Comparison of ENCODE assay signal across 10 mouse cellular contexts in the genomic region with DNA sequence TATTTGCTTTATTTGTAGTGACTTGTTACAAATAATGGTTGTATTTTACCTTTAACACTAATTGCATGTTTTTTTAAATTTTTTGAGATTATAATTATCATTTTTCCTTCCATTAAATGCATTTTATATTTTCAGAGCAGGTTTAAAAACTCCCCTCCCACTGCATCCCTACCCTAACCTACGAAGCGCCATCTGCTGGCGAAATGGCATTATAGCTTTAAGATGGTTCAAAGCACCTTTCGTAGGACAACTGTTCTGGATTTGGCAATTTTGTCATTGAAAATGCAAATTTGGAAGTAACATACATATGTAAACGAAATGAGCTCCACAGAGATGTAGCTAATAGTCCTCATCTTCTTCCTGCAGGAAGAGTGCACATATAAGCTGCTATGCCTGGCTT. TPM values are rescaled to one million over a fixed set of nuclear protein-coding genes. Genes with fewer than 3 reads are reported as not detected.
DNase-seq lines count a peak whose midpoint lies in the region; ATAC-seq and TF ChIP-seq lines count a peak whose summit lies in the region.
"Had no signal": no experiment of that assay in that cellular context is flagged by ENCODE, and none has a peak within 500 bp of the region (broad histone marks: within the 10 kb centered on the region; RNA-seq: fewer than 3 reads in every experiment).

No protein-coding gene starts in this region.

- H3K27me3 ChIP-seq in heart, postnatal 0 days (ENCODE audit: control insufficient read depth, insufficient read depth, low read length): no peaks in the 10 kb centered on the region
- H3K27me3 ChIP-seq in heart, embryonic 10.5 days (ENCODE audit: insufficient read depth, poor library complexity, severe bottlenecking): no peaks in the 10 kb centered on the region; the same call in 1 of the 2 replicates
- no peaks in the 10 kb centered on the region for H3K27me3 ChIP-seq in spleen, adult 2 months (ENCODE audit: control insufficient read depth, insufficient read depth, low read length)
- H3K27me3 ChIP-seq: embryonic facial prominence, embryonic 12.5 days had no signal

- intact Hi-C loops in heart, postnatal 14 days (cut with DNase I): loop anchor here (1.0 to 2.0 kb wide), 2 partner anchors 80 to 140 kb away; no protein-coding TSS in a partner anchor

- WGBS in heart, postnatal 0 days: 12% methylated on average over 5 of the region's 5 CpGs
- 12% methylated on average over 5 of the region's 5 CpGs for WGBS in heart, embryonic 10.5 days
- 13% methylated on average over 5 of the region's 5 CpGs for WGBS in spleen, adult 2 months
- 11% methylated on average over 5 of the region's 5 CpGs for WGBS in bone marrow, adult 2 months

- ATAC-seq in heart, postnatal 0 days (ENCODE audit: insufficient read depth, low read depth): no peak

- peak; percentile 83 for TF ChIP-seq CTCF in heart, postnatal 0 days (IDR thresholded peaks at IDR 0.05; ENCODE audit: low read depth)
- TF ChIP-seq CTCF in spleen, adult 2 months (IDR thresholded peaks at IDR 0.05; ENCODE audit: extremely low read depth, insufficient read depth, insufficient read length, insufficient replicate concordance): peak; percentile 41; the same call in 1 of the 2 replicates
- peak; percentile 56 for TF ChIP-seq CTCF in bone marrow, adult 2 months (IDR thresholded peaks at IDR 0.05; ENCODE audit: control insufficient read depth, insufficient read depth, low read length)

- no peak for DNase-seq in heart, postnatal 0 days (ENCODE audit: low spot score)
- no peak for DNase-seq in heart, embryonic 10.5 days (ENCODE audit: low spot score)
- DNase-seq in spleen, adult 2 months (ENCODE audit: low read depth in 1 of 2, low spot score in 2 of 2): peak; percentile 17 to 30
- DNase-seq in spleen, adult 12 weeks (ENCODE audit: low spot score): no peak
- DNase-seq in heart, postnatal 14 days: peak; percentile 47 to 72
- DNase-seq in lung, postnatal 36 days: peak; percentile 56
- DNase-seq in urinary bladder, postnatal 4 days (ENCODE audit: low spot score in 2 of 2): no peak

- TF ChIP-seq POLR2A in spleen, adult 2 months (IDR thresholded peaks at IDR 0.05; ENCODE audit: low read depth, low read length): no peak
- no peak for TF ChIP-seq POLR2A in bone marrow, adult 2 months (IDR thresholded peaks at IDR 0.05; ENCODE audit: borderline replicate concordance, control insufficient read depth, low read depth, low read length)

- H3K4me2 ChIP-seq in heart, postnatal 0 days (ENCODE audit: low read depth, low read length): no peak overlapping the region
- H3K4me2 ChIP-seq: embryonic facial prominence, embryonic 12.5 days had no signal

- no peak overlapping the region for H3K9ac ChIP-seq in heart, postnatal 0 days (replicated peaks; ENCODE audit: low read depth, low read length)
- H3K9ac ChIP-seq: embryonic facial prominence, embryonic 12.5 days had no signal

- H3K27ac ChIP-seq in heart, postnatal 0 days (ENCODE audit: low read depth): no peak overlapping the region
- no peak overlapping the region for H3K27ac ChIP-seq in heart, embryonic 10.5 days
- H3K27ac ChIP-seq in spleen, adult 2 months (ENCODE audit: insufficient read depth, low read length): no peak overlapping the region
- H3K27ac ChIP-seq in bone marrow, adult 2 months (ENCODE audit: control insufficient read depth, insufficient read depth, low read depth, low read length, poor library complexity): no peak overlapping the region
- H3K27ac ChIP-seq: embryonic facial prominence, embryonic 12.5 days had no signal

- H3K4me1 ChIP-seq in heart, postnatal 0 days (ENCODE audit: control insufficient read depth, insufficient read depth): 0 out of 2 replicates have a peak, but pooled peaks cover 1% of the 10 kb centered on the region
- H3K4me1 ChIP-seq in heart, embryonic 10.5 days: no peaks in the 10 kb centered on the region
- no peaks in the 10 kb centered on the region for H3K4me1 ChIP-seq in spleen, adult 2 months (ENCODE audit: control insufficient read depth, insufficient read depth, insufficient read length)
- H3K4me1 ChIP-seq in bone marrow, adult 2 months (ENCODE audit: control insufficient read depth, insufficient read depth, low read length): no peaks in the 10 kb centered on the region
- H3K4me1 ChIP-seq: embryonic facial prominence, embryonic 12.5 days had no signal

- no peak for TF ChIP-seq EP300 in heart, postnatal 0 days (IDR thresholded peaks at IDR 0.05; ENCODE audit: low read depth)

- no peak overlapping the region for H3K4me3 ChIP-seq in heart, postnatal 0 days (ENCODE audit: low read depth, low read length)
- H3K4me3 ChIP-seq in heart, embryonic 10.5 days: no peak overlapping the region
- H3K4me3 ChIP-seq in spleen, adult 2 months (ENCODE audit: extremely low read depth, insufficient read depth, insufficient read length): no peak overlapping the region
- no peak overlapping the region for H3K4me3 ChIP-seq in bone marrow, adult 2 months (replicated peaks; ENCODE audit: control insufficient read depth, low read depth, low read length)
- H3K4me3 ChIP-seq: embryonic facial prominence, embryonic 12.5 days had no signal

- H3K9me3 ChIP-seq in heart, postnatal 0 days (replicated peaks; ENCODE audit: control insufficient read depth, low read length): no peaks in the 10 kb centered on the region
- no peaks in the 10 kb centered on the region for H3K9me3 ChIP-seq in heart, embryonic 10.5 days
- H3K9me3 ChIP-seq: embryonic facial prominence, embryonic 12.5 days had no signal

- H3K36me3 ChIP-seq in heart, postnatal 0 days (replicated peaks; ENCODE audit: control insufficient read depth, insufficient read depth, low read length): no peaks in the 10 kb centered on the region
- no peaks in the 10 kb centered on the region for H3K36me3 ChIP-seq in heart, embryonic 10.5 days
- no peaks in the 10 kb centered on the region for H3K36me3 ChIP-seq in spleen, adult 2 months (ENCODE audit: control insufficient read depth, insufficient read depth, low read length)
- H3K36me3 ChIP-seq: embryonic facial prominence, embryonic 12.5 days had no signal

RNA-seq across cellular contexts. Expression of a gene that starts 5.9 kb away (rescaled TPM):
- 14.3 and 15.7 TPM in 2 replicates for total RNA-seq in heart, postnatal 0 days (2014; rRNA removed; ENCODE audit: low replicate concordance)
- polyA plus RNA-seq in heart, postnatal 0 days (2015; fragmentation: Nextera tagmentation; extraction: Ambion mirVana): 61.5 and 68.9 TPM in 2 replicates
- 66.7 and 74.4 TPM in 2 replicates for polyA plus RNA-seq in heart, embryonic 10.5 days (2016; fragmentation: Nextera tagmentation; extraction: Ambion mirVana)
- 3.8 and 4.5 TPM in 2 replicates for polyA plus RNA-seq in spleen, adult 2 months (2012; rRNA removed)
- polyA plus RNA-seq in bone marrow, adult 2 months (2011; ENCODE audit: insufficient read depth, insufficient read length, low replicate concordance, missing spikeins): 12.9 and 35.6 TPM in 2 replicates
- 10 to 100 TPM; 22.3 to 28.1 TPM for total RNA-seq in heart, postnatal 14 days (2021)

RNA-seq across cellular contexts. Expression of a gene that starts 18.6 kb away (rescaled TPM):
- 43.0 and 50.7 TPM in 2 replicates for total RNA-seq in heart, postnatal 0 days (2014; rRNA removed; ENCODE audit: low replicate concordance)
- polyA plus RNA-seq in heart, postnatal 0 days (2015; fragmentation: Nextera tagmentation; extraction: Ambion mirVana): 30.2 and 34.2 TPM in 2 replicates
- polyA plus RNA-seq in heart, embryonic 10.5 days (2016; fragmentation: Nextera tagmentation; extraction: Ambion mirVana): 37.6 and 40.9 TPM in 2 replicates
- polyA plus RNA-seq in spleen, adult 2 months (2012; rRNA removed): 24.9 and 26.5 TPM in 2 replicates
- 14.7 and 31.2 TPM in 2 replicates for polyA plus RNA-seq in bone marrow, adult 2 months (2011; ENCODE audit: insufficient read depth, insufficient read length, low replicate concordance, missing spikeins)
- 10 to 100 TPM; 44.8 to 46.0 TPM for total RNA-seq in heart, postnatal 14 days (2021)

RNA-seq across cellular contexts. Expression of a gene that starts 19.1 kb away (rescaled TPM):
- not detected in 2 replicates for total RNA-seq in heart, postnatal 0 days (2014; rRNA removed; ENCODE audit: low replicate concordance)
- 0.25 TPM in 1 of 2 replicates, not detected in the other for polyA plus RNA-seq in heart, postnatal 0 days (2015; fragmentation: Nextera tagmentation; extraction: Ambion mirVana)
- not detected in 2 replicates for polyA plus RNA-seq in heart, embryonic 10.5 days (2016; fragmentation: Nextera tagmentation; extraction: Ambion mirVana)
- polyA plus RNA-seq in spleen, adult 2 months (2012; rRNA removed): not detected in 2 replicates
- not detected in 2 replicates for polyA plus RNA-seq in bone marrow, adult 2 months (2011; ENCODE audit: insufficient read depth, insufficient read length, low replicate concordance, missing spikeins)
- total RNA-seq in heart, postnatal 14 days (2021): not detected
- total RNA-seq: layer of hippocampus, postnatal 36 days had no signal

RNA-seq across cellular contexts. Expression of a gene that starts 39.2 kb away (rescaled TPM):
- not detected in 2 replicates for total RNA-seq in heart, postnatal 0 days (2014; rRNA removed; ENCODE audit: low replicate concordance)
- polyA plus RNA-seq in heart, postnatal 0 days (2015; fragmentation: Nextera tagmentation; extraction: Ambion mirVana): not detected in 2 replicates
- polyA plus RNA-seq in heart, embryonic 10.5 days (2016; fragmentation: Nextera tagmentation; extraction: Ambion mirVana): 0.06 TPM in 1 of 2 replicates, not detected in the other
- polyA plus RNA-seq in spleen, adult 2 months (2012; rRNA removed): not detected in 2 replicates
- polyA plus RNA-seq in bone marrow, adult 2 months (2011; ENCODE audit: insufficient read depth, insufficient read length, low replicate concordance, missing spikeins): not detected in 2 replicates
- not detected for total RNA-seq in heart, postnatal 14 days (2021)
- total RNA-seq: layer of hippocampus, postnatal 36 days had no signal

Comparison
In these comparisons a context has a peak if more than half of its experiments do, and no peak if none do; other contexts are left out.
1. DNase-seq: peak in spleen, adult 2 months (2 of 2), heart, postnatal 14 days (2 of 2) and lung, postnatal 36 days (single experiment); none in heart, postnatal 0 days (single experiment), heart, embryonic 10.5 days (single experiment), spleen, adult 12 weeks (single experiment) and urinary bladder, postnatal 4 days (0 of 2).
2. Peak in every context shown above with its lines, with median percentiles within 50 percentile points of each other: CTCF ChIP-seq.